Comparison of ENCODE assay signal across 8 mouse cellular contexts in genomic region chr2:26603720-26604671, GRCm38 (mm10). TPM values are rescaled to one million over a fixed set of nuclear protein-coding genes. Genes with fewer than 3 reads are reported as not detected.
DNase-seq lines count a peak whose midpoint lies in the region; ATAC-seq and TF ChIP-seq lines count a peak whose summit lies in the region.

TSS of gene Agpat2 (minus strand) at chr2:26604417.

- peak within 1 kb of the TSS; percentile 82 for H3K4me2 ChIP-seq in embryonic facial prominence, embryonic 15.5 days (replicated peaks)
- H3K4me2 ChIP-seq in heart, embryonic 14.5 days (ENCODE audit: low read length), result peak within 1 kb of the TSS; percentile 95
- peak within 1 kb of the TSS; percentile 63 for H3K4me2 ChIP-seq in kidney, postnatal 0 days (ENCODE audit: low read length)
- H3K4me2 ChIP-seq in lung, embryonic 16.5 days (ENCODE audit: low read depth, low read length), result peak within 1 kb of the TSS; percentile 80

- H3K4me3 ChIP-seq in embryonic facial prominence, embryonic 15.5 days (replicated peaks), result peak within 1 kb of the TSS; percentile 63
- peak within 1 kb of the TSS; percentile 69 to 86 for H3K4me3 ChIP-seq in heart, embryonic 14.5 days (ENCODE audit: control insufficient read depth in 1 of 2, insufficient read depth in 1 of 2, low read depth in 1 of 2, low read length in 2 of 2)
- peak within 1 kb of the TSS; percentile 56 for H3K4me3 ChIP-seq in kidney, postnatal 0 days (replicated peaks; ENCODE audit: low read depth, low read length)
- H3K4me3 ChIP-seq in lung, embryonic 16.5 days (ENCODE audit: low read length), result peak within 1 kb of the TSS; percentile 78

- TF ChIP-seq CTCF in kidney, postnatal 0 days (IDR thresholded peaks at IDR 0.05; ENCODE audit: low read depth), result peak; percentile 55

- no peaks in the 10 kb centered on the region for H3K9me3 ChIP-seq in embryonic facial prominence, embryonic 15.5 days (replicated peaks)
- H3K9me3 ChIP-seq in heart, embryonic 14.5 days (ENCODE audit: control insufficient read depth, low read length), result no peaks in the 10 kb centered on the region
- no peaks in the 10 kb centered on the region for H3K9me3 ChIP-seq in kidney, postnatal 0 days (replicated peaks; ENCODE audit: low read length)
- H3K9me3 ChIP-seq in lung, embryonic 16.5 days (ENCODE audit: control insufficient read depth, low read length), result no peaks in the 10 kb centered on the region

- H3K9ac ChIP-seq in embryonic facial prominence, embryonic 15.5 days, result peak within 1 kb of the TSS; percentile 59
- H3K9ac ChIP-seq in heart, embryonic 14.5 days (ENCODE audit: low read length), result peak within 1 kb of the TSS; percentile 90
- H3K9ac ChIP-seq in kidney, postnatal 0 days (ENCODE audit: low read depth, low read length), result peak within 1 kb of the TSS; percentile 70
- H3K9ac ChIP-seq in lung, embryonic 16.5 days (ENCODE audit: low read length), result peak within 1 kb of the TSS; percentile 87

- H3K27ac ChIP-seq in embryonic facial prominence, embryonic 15.5 days (replicated peaks), result peak within 1 kb of the TSS; percentile 84
- peak within 1 kb of the TSS; percentile 64 to 80 for H3K27ac ChIP-seq in heart, embryonic 14.5 days (replicated peaks in 1 of 2; ENCODE audit: control insufficient read depth in 1 of 2, insufficient read depth in 1 of 2, low read depth in 2 of 2, low read length in 2 of 2)
- peak within 1 kb of the TSS; percentile 81 for H3K27ac ChIP-seq in kidney, postnatal 0 days
- peak within 1 kb of the TSS; percentile 92 for H3K27ac ChIP-seq in lung, embryonic 16.5 days (ENCODE audit: low read length)

- peaks cover 38% of the 10 kb centered on the region for H3K4me1 ChIP-seq in embryonic facial prominence, embryonic 15.5 days
- peaks cover 15 to 30% of the 10 kb centered on the region in 2 experiments for H3K4me1 ChIP-seq in heart, embryonic 14.5 days (ENCODE audit: control insufficient read depth in 2 of 2, insufficient read depth in 2 of 2, low read length in 2 of 2)
- H3K4me1 ChIP-seq in kidney, postnatal 0 days (replicated peaks; ENCODE audit: insufficient read depth, low read length), result peaks cover 9% of the 10 kb centered on the region; the same call in 1 of the 2 replicates
- peaks cover 32% of the 10 kb centered on the region for H3K4me1 ChIP-seq in lung, embryonic 16.5 days (replicated peaks; ENCODE audit: control insufficient read depth, insufficient read depth, low read length)

- H3K36me3 ChIP-seq in embryonic facial prominence, embryonic 15.5 days, result no peaks in the 10 kb centered on the region
- H3K36me3 ChIP-seq in heart, embryonic 14.5 days (ENCODE audit: control insufficient read depth, insufficient read depth, low read length), result no peaks in the 10 kb centered on the region
- no peaks in the 10 kb centered on the region for H3K36me3 ChIP-seq in kidney, postnatal 0 days (ENCODE audit: insufficient read depth, low read length)
- no peaks in the 10 kb centered on the region for H3K36me3 ChIP-seq in lung, embryonic 16.5 days (ENCODE audit: control insufficient read depth, insufficient read depth, low read length)

- WGBS in embryonic facial prominence, embryonic 15.5 days, result under 1% methylated on average over 96 of the region's 103 CpGs
- WGBS in heart, embryonic 14.5 days, result under 1% methylated on average over 79 of the region's 103 CpGs
- under 1% methylated on average over 86 of the region's 103 CpGs for WGBS in kidney, postnatal 0 days
- WGBS in lung, embryonic 16.5 days, result under 1% methylated on average over 84 of the region's 103 CpGs

- H3K27me3 ChIP-seq in embryonic facial prominence, embryonic 15.5 days, result no peaks in the 10 kb centered on the region
- H3K27me3 ChIP-seq in heart, embryonic 14.5 days (ENCODE audit: control insufficient read depth, insufficient read depth, low read length), result no peaks in the 10 kb centered on the region
- no peaks in the 10 kb centered on the region for H3K27me3 ChIP-seq in kidney, postnatal 0 days (ENCODE audit: insufficient read depth, low read length)
- no peaks in the 10 kb centered on the region for H3K27me3 ChIP-seq in lung, embryonic 16.5 days (ENCODE audit: control insufficient read depth, insufficient read depth, low read depth, low read length)

- peak; percentile 93 for DNase-seq in 3134 (ENCODE audit: extremely low read depth, insufficient read length, low spot score)
- peak; percentile 63 for DNase-seq in WW6 (ENCODE audit: low read depth, low spot score)
- peak; percentile 85 for DNase-seq in kidney, postnatal 0 days (ENCODE audit: low spot score)
- peak; percentile 84 for DNase-seq in thymus, postnatal 25 days

- ATAC-seq in embryonic facial prominence, embryonic 15.5 days (ENCODE audit: insufficient number of reproducible peaks, low FRiP score, low TSS enrichment, low read depth), result peak; percentile 82
- peak; percentile 81 for ATAC-seq in heart, embryonic 14.5 days (ENCODE audit: insufficient number of reproducible peaks, insufficient read depth, low FRiP score, low read depth)
- peak; percentile 82 for ATAC-seq in kidney, postnatal 0 days (replicated peaks; ENCODE audit: low FRiP score, low read depth)
- peak; percentile 91 for ATAC-seq in lung, embryonic 16.5 days (ENCODE audit: low read depth)
- peak; percentile 64 for ATAC-seq in neutrophil, adult 5-6 weeks (ENCODE audit: extremely low read depth, insufficient number of reproducible peaks, low FRiP score, poor library complexity, severe bottlenecking)

RNA-seq across cellular contexts. Expression of gene Agpat2, which starts in this region (rescaled TPM):
- polyA plus RNA-seq in embryonic facial prominence, embryonic 15.5 days (2015; fragmentation: Nextera tagmentation; extraction: Ambion mirVana), result 31.7 and 32.2 TPM in 2 replicates
- 24.0 and 24.7 TPM in 2 replicates for polyA plus RNA-seq in heart, embryonic 14.5 days (2014; fragmentation: Nextera tagmentation; extraction: Ambion mirVana)
- polyA plus RNA-seq in kidney, postnatal 0 days (2015; fragmentation: Nextera tagmentation; extraction: Ambion mirVana), result 53.8 and 57.1 TPM in 2 replicates
- 43.0 and 44.8 TPM in 2 replicates for polyA plus RNA-seq in lung, embryonic 16.5 days (2015; fragmentation: Nextera tagmentation; extraction: Ambion mirVana)
- 40.4 and 43.6 TPM in 2 replicates for total RNA-seq in neutrophil, adult 5-6 weeks (2017)

Comparison
In these comparisons a context has a peak if more than half of its experiments do, and no peak if none do; other contexts are left out.
1. Peak in every context shown above with its lines: DNase-seq, ATAC-seq, H3K4me3 ChIP-seq and H3K27ac ChIP-seq.